ENCODE assay signal across 15 mouse cellular contexts in genomic region chr7:49182427-49182826, GRCm38 (mm10).
DNase-seq lines count a peak whose midpoint lies in the region.
"Had no signal": no experiment of that assay in that cellular context is flagged by ENCODE, and none has a peak within 500 bp of the region (broad histone marks: within the 10 kb centered on the region; RNA-seq: fewer than 3 reads in every experiment).

No protein-coding gene starts in this region.

- peak; percentile 63 for DNase-seq in gastrocnemius, adult 18-20 months (ENCODE audit: low spot score)
- DNase-seq in gastrocnemius, postnatal 4 days (ENCODE audit: low spot score in 2 of 2) = no peak
- peak; percentile 86 for DNase-seq in brain, adult 2 months (ENCODE audit: low read depth, low spot score)
- DNase-seq in cerebellum, adult 8-10 months = peak; percentile 48
- peak; percentile 55 to 70 for DNase-seq in gastrocnemius, adult 8-10 months (ENCODE audit: low spot score in 2 of 2)
- no peak for DNase-seq in adrenal gland, adult 18-20 months (ENCODE audit: low spot score in 2 of 2)
- no peak for DNase-seq in right cerebral cortex, postnatal 4 days
- no peak for DNase-seq in urinary bladder, adult 2 months (ENCODE audit: low spot score)
- DNase-seq: adrenal gland, postnatal 14 days; heart, adult 18-20 months; heart, postnatal 14 days; kidney, adult 11 months; kidney, postnatal 4 days; liver, postnatal 0 days; spleen, adult 18-20 months had no signal

Comparison
In these comparisons a context has a peak if more than half of its experiments do, and no peak if none do; other contexts are left out.
1. DNase-seq: peak in gastrocnemius, adult 18-20 months (single experiment), brain, adult 2 months (single experiment), cerebellum, adult 8-10 months (single experiment) and gastrocnemius, adult 8-10 months (2 of 2); none in gastrocnemius, postnatal 4 days (0 of 2), adrenal gland, adult 18-20 months (0 of 2), right cerebral cortex, postnatal 4 days (single experiment) and urinary bladder, adult 2 months (single experiment).